Mouse (Mus musculus) liver, adult 2 months (tissue): ENCODE data around the gene Ggact. TPM values are rescaled to one million over a fixed set of nuclear protein-coding genes. Genes with fewer than 3 reads are reported as not detected.

Source experiments
- DNase-seq: peaks from one replicate; pipeline ENCODE4 v3.0.0-alpha.2; 2011; ENCODE audit warnings: low read depth, low spot score; ENCODE audit errors: extremely low read depth
- H3K27ac ChIP-seq: fragments of 200-500 bp; replicated peaks from 2 replicates; pipeline ENCODE4 v1.5.1; 2012; ENCODE audit warnings: low read depth, mild to moderate bottlenecking, control low read depth, inconsistent platforms, low read length; ENCODE audit not compliant: insufficient read depth
- H3K27me3 ChIP-seq: fragments of 200-500 bp; 2 replicates; pipeline ENCODE4 v1.6.1; 2012; ENCODE audit warnings: mild to moderate bottlenecking, moderate library complexity, low read length, inconsistent platforms; ENCODE audit not compliant: control insufficient read depth, insufficient read depth
- H3K36me3 ChIP-seq: fragments of 200-500 bp; 2 replicates; pipeline ENCODE4 v1.6.1; 2012; ENCODE audit warnings: low read length, inconsistent platforms; ENCODE audit not compliant: control insufficient read depth, insufficient read depth
- H3K4me1 ChIP-seq: fragments of 200-500 bp; 2 replicates; pipeline ENCODE4 v1.6.1; 2011; ENCODE audit warnings: low read length; ENCODE audit not compliant: control insufficient read depth, insufficient read depth
- H3K4me3 ChIP-seq: fragments of 200-500 bp; 2 replicates; pipeline ENCODE4 v1.5.1; 2011; ENCODE audit warnings: low read depth, mild to moderate bottlenecking, control low read depth, low read length, moderate library complexity; ENCODE audit not compliant: insufficient read depth
- H3K79me2 ChIP-seq: fragments of 200-500 bp; 2 replicates; pipeline ENCODE4 v1.6.1; 2012; ENCODE audit warnings: inconsistent platforms, mild to moderate bottlenecking, low read length, moderate library complexity; ENCODE audit not compliant: control insufficient read depth, insufficient read depth
- H3K9ac ChIP-seq: fragments of 200-500 bp; 2 replicates; pipeline ENCODE4 v1.6.1; 2012; ENCODE audit warnings: low read depth, mild to moderate bottlenecking, control low read depth, inconsistent platforms, low read length
- CTCF ChIP-seq: fragments of 200-500 bp; IDR thresholded peaks from 2 replicates; pipeline ENCODE4 v1.5.1; 2011; ENCODE audit warnings: low read depth, low read length, control low read depth
- POLR2A ChIP-seq: fragments of 200-500 bp; IDR thresholded peaks from 2 replicates; pipeline ENCODE4 v1.6.1; 2011; ENCODE audit warnings: low read length, control low read depth; ENCODE audit not compliant: insufficient read depth; ENCODE audit errors: extremely low read depth
- WGBS: fragments of 180-500 bp; shearing (Covaris S2); methylation state at CpG from one replicate; pipeline ENCODE4 v1.1.7; 2018; 5-methylcytosine and 5-hydroxymethylcytosine counted together
- polyA plus RNA-seq: library from polyadenylated mRNA; depleted of rRNA; stranded (reverse); fragments of >200 nt; gene quantifications from 2 replicates; pipeline ENCODE4 v1.2.3, GENCODE M21; 2012
- total RNA-seq: library from RNA; depleted of rRNA; stranded (reverse); fragments of >200 nt; gene quantifications from 2 replicates; pipeline ENCODE4 v1.2.3, GENCODE M21; 2014

The Ggact gene
- total and polyA plus RNA-seq, 2 experiments = 122 to 187 TPM

GRCm38 (mm10) chr14:122877787-122878186, 35.8 kb downstream of the Ggact start:
- Histone ChIP-seq H3K27me3 (no peaks in the 10 kb centered on the region), H3K4me1 (peaks cover 11% of the 10 kb centered on the region), H3K4me3 (no peak overlapping the region), H3K79me2 (no peaks in the 10 kb centered on the region), H3K27ac (peak overlapping the region; percentile 16; the same call in 1 of the 2 replicates), H3K9ac (no peak overlapping the region), H3K36me3 (peaks cover 4% of the 10 kb centered on the region; the same call in 1 of the 2 replicates)
- WGBS = 78% methylated on average over 3 of the region's 3 CpGs
- TF ChIP-seq POLR2A = no peak
- TF ChIP-seq CTCF = no peak
- no peak for DNase-seq

- Histone ChIP-seq H3K9ac (peak overlapping the region; percentile 2; the same call in 1 of the 2 replicates), H3K4me3 (no peak overlapping the region), H3K79me2 (no peaks in the 10 kb centered on the region), H3K27ac (peak overlapping the region; percentile 52), H3K4me1 (peaks cover 15% of the 10 kb centered on the region), H3K36me3 (no peaks in the 10 kb centered on the region), H3K27me3 (no peaks in the 10 kb centered on the region)
- DNase-seq = peak; percentile 86
- TF ChIP-seq CTCF (no peak), POLR2A (no peak)
- WGBS = 33% methylated on average over 7 of the region's 7 CpGs
Measured at GRCm38 (mm10) chr14:122876723-122877122, 36.8 kb downstream of the Ggact start.

GRCm38 (mm10) chr14:122876163-122876562, 37.4 kb downstream of the Ggact start:
- DNase-seq = peak; percentile 65
- Histone ChIP-seq H3K27me3 (no peaks in the 10 kb centered on the region), H3K9ac (no peak overlapping the region), H3K4me3 (no peak overlapping the region; the same call in 1 of the 2 replicates), H3K4me1 (peaks cover 15% of the 10 kb centered on the region), H3K79me2 (no peaks in the 10 kb centered on the region), H3K36me3 (no peaks in the 10 kb centered on the region), H3K27ac (0 out of 2 replicates have a peak overlapping the region, but pooled peaks have one; percentile 57)
- TF ChIP-seq CTCF = peak; percentile 100
- no peak for TF ChIP-seq POLR2A
- WGBS = 1% methylated on average over 6 of the region's 6 CpGs

- no peak for DNase-seq
- no peak overlapping the region for H3K9ac ChIP-seq
- WGBS = 81% methylated on average over 6 of the region's 6 CpGs
Measured at GRCm38 (mm10) chr14:122875636-122876035, 37.9 kb downstream of the Ggact start.

GRCm38 (mm10) chr14:122875056-122875455, 38.5 kb downstream of the Ggact start:
- H3K9ac ChIP-seq = no peak overlapping the region
- no peak overlapping the region for H3K4me3 ChIP-seq
- H3K27ac ChIP-seq = no peak overlapping the region
- no peak for DNase-seq
- TF ChIP-seq POLR2A (no peak), CTCF (no peak)
- H3K79me2 ChIP-seq = no peaks in the 10 kb centered on the region
- WGBS = 85% methylated on average over 8 of the region's 8 CpGs
- no peaks in the 10 kb centered on the region for H3K36me3 ChIP-seq
- H3K4me1 ChIP-seq = peaks cover 15% of the 10 kb centered on the region
- no peaks in the 10 kb centered on the region for H3K27me3 ChIP-seq

More at GRCm38 (mm10) chr14:122875636-122876035, 37.9 kb downstream of the Ggact start:
- H3K27ac ChIP-seq = no peak overlapping the region
- H3K4me3 ChIP-seq = no peak overlapping the region
- H3K79me2 ChIP-seq = no peaks in the 10 kb centered on the region
- no peaks in the 10 kb centered on the region for H3K27me3 ChIP-seq
- no peaks in the 10 kb centered on the region for H3K36me3 ChIP-seq
- H3K4me1 ChIP-seq = peaks cover 15% of the 10 kb centered on the region
- no peak for TF ChIP-seq POLR2A

- peak; percentile 24 for DNase-seq
- Histone ChIP-seq H3K4me1 (peaks cover 8% of the 10 kb centered on the region), H3K27me3 (no peaks in the 10 kb centered on the region), H3K79me2 (no peaks in the 10 kb centered on the region), H3K36me3 (no peaks in the 10 kb centered on the region), H3K27ac (no peak overlapping the region), H3K9ac (no peak overlapping the region), H3K4me3 (no peak overlapping the region)
- WGBS = 47% methylated on average over 6 of the region's 6 CpGs
- TF ChIP-seq CTCF = no peak
- TF ChIP-seq POLR2A = no peak
Measured at GRCm38 (mm10) chr14:122872612-122873011, 40.9 kb downstream of the Ggact start.
